Mouse (Mus musculus) 3134 (cell line): ENCODE data around the gene Id3.

Experiments used
- DNase-seq: peaks from one replicate; pipeline ENCODE4 v3.0.0-alpha.2; 2011; ENCODE audit warnings: low spot score; ENCODE audit not compliant: insufficient read length; ENCODE audit errors: extremely low read depth

The Id3 gene

DNA sequence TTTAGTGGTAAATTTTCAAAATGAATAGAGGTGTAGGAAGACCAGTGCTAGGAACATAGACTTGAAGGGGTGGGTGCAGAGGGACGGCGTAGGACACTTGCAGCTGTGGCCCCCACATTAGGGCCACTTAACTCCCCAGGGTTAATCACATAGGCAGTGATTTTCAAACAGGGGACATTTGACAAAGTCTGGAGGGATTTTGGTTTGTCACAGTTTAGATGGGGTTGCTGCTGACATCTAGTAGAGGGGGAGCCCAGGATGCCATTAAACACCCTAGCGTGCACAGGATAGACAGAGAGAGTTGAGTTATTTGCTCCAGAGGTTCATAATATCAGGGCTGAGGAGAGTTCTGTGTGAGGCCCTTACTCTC is 19.5 kb upstream of the Id3 start:
- no peak for DNase-seq

DNA sequence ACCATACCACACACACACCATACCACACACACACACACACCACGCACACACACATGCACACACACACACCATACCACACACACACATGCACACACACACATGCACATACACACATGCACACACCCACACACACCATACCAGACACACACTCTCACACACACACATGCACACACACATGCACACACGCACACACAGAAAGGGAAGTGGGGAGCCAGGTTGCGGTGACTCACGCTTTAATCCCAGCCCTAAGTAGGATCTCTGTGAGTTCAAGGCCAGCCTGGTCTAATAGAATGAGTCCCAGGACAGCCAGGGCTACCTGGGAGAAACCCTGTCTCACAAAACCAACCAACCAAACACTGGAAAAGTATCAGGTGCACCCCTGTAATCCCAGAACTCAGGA is 18.7 kb upstream of the Id3 start:
- no peak for DNase-seq

DNA sequence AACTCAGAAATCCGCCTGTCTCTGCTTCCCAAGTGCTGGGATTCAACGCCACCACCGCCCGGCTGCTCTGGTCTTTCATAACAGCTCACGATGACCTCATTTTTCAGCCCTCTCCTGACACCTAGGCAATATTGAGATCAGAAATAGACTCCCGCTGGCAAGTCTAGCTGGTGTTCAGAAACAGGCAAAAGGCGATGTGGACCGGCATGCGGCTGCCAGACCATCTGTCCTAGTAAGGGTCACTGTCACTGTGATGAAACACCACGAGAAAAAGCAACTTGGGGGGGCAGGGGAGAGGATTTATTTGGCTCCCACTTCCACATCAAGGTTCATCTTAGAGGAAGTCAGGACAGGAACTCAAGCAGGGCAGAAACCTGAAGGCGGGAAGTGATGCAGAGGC is 17.8 kb upstream of the Id3 start:
- no peak for DNase-seq

DNA sequence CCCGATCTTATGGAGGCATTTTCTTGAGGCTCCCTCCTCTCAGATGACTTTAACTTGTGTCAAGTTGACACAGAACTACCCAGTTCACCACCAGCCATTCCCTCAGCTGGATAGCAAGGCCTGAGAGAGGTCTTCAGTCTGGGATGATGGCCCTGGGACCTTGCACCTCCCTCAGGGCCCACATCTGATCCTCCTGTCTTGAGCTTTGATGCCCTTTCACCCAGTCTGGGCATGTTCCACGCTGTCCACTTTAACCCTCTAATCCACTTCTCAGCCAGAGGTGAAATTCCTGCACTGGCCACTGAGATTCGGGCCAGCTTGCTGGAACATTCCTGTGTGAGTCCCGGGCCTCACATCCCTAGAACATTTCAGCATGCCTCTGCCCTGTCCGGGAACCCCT is 17.3 kb upstream of the Id3 start:
- DNase-seq: no peak

DNA sequence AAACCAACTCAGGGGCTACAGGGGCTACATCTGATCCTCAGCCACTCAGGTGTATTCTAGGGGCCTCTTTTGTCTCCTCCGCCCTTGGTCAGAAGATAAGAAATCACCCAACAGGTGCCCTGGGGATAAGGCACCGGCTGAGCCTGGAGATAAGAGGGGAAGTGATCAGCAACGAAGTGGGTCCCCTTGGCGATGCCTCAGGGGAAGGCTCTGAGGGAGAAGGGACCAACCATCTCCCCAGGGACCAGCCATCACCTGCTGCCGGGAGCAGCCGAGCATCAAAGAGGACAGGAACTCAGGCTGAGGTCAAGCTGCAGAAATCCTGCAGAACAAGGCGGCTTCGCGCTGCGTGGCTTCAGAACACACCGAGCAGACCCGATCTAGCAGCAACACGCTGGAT is 15.6 kb upstream of the Id3 start:
- no peak for DNase-seq

DNA sequence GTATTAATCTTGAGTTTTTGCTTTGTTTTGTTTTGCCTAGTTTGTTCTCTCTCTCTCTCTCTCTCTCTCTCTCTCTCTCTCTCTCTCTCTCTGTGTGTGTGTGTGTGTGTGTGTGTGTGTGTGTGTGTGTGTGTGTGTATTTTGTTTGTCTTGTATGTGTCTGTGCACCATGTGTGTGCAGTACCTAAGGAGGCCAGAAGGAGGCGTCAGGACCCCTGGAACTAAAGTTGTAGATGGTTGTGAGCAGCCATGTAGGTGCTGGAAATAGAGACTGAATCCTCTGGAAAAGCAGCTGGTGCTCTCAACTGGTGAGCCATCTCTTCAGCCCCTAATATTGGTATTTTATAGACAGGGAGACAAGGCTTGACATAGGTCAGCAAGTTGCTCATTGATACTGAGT is 13.5 kb upstream of the Id3 start:
- DNase-seq: no peak

DNA sequence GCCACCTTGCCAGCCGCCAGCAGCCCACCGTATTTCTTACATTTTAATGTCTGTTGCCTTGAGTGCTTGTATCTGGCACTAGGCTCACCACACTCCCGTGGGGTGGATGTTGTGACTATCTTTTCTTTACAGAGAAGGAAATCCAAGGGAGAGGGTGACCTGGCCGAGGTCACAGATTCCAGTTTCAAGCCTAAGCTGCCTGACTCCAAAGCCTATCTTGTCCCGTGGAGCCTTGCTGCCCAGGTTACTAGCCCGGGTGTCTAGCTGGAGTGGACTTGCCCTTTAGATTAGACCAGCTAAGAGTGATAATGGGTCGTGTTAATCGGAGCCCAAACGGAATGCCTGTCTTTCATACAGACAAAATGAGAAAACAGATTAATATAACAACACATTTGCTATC is 9.5 kb upstream of the Id3 start:
- no peak for DNase-seq

DNA sequence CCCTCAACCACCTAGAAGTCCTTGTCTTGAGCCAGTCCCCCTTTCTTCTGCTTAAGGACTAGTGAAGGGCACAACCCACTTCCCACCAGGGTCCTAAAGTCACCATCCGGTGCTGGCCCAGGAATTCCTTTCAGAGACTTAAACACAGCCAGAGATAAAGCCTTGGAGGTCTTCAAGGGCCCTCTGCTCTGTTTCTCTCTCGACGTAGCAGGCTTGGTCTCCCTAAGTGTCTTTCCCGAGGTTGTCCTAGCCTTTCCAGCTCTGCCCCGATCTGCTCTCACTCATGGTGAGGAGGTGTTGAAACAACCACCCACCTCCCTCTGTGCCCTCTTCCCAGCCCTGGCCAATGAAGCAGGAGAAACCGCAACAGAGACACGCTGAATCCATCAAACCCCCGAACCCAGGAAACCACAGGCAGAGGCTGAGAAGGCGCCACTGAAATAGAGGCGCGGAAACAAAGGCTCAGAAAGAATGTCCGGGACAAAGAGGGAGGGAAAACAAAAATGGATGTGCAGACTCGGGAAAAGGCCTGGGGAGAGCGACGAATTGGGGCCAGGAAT is 8.8 kb upstream of the Id3 start:
- DNase-seq: peak; percentile 49

DNA sequence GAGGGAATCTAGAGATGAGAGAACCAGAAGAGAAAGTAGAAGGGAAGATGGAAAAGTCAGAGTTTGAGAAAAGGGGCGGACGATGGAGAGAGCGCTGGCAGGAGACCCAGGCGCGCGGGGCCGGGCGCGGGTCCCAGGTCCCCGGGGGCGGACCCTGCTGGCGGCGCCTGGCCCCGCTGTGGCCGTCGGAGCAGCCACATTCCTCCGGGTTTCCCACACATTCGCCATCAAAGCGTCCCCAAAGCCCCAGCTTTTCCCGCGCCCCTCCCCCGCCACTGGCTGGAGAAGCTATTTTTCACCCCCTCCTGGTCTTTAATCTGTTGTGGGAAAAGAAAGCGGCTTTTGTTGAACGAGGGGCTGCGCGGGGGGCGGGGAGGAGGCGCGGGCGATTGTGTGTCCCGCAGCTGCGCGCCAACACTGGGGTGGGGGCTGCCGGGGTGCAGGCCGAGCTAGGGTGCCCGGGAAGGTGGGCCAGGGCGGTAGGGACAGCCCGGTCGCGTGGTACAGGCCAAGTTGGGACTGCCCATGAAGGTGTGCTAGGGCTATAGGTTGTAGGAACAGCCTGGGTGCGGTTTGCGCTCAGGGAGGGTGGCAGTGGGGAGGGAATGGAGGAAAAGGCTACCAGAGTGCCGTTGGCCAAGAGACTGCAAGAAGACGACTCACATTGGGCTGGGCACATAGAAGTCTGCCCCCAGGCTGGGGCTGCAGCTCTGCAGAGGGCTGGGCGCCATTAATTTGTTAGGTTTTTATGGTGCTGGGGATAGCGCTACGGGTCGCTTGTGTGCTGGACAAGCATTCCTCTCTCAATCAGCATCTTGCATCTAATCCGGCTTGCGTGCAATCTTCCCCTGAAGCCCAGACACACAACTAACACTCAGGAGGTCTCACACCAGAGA is 8.1 kb upstream of the Id3 start:
- DNase-seq: peak; percentile 53

DNA sequence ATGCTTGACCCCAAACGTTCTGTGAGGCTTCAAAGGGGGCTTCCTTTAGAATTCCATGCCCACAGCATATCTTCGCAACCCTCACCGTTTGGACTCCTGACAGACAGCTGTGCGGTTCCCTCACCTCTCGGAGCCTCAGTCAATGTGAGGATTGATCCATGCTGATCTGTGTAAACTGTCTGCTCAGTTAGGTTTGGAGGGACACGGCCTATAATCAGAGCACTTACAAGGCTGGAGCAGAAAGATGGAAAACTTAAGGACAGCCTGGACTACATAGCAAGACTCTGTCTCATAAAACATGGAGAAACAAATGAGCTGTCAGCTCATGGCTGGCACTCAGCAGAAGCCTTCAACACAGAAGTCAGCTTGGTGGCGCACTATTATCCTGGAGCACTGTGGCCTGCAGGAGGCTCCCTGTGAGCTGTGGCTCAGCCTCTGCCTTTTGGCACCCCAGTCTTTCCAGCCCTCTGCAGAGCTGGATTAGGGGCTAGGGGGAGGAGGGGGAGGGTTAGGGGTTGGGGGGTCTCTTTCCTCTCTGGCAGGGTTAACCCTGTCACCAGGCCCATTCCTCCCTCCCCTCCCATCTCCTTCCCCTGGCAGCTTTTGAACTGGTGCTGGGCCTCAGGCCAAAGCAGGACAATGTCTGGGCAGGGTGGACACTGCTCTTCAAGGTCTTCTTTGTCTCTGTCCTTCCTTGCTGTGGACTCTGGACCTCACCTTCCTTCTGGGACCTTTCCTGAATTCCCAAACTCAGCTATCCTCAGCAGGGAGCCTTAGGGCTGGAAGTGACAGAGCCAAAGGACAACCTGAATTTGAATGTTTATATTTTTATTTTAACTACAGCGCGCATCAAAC is 7.2 kb upstream of the Id3 start:
- no peak for DNase-seq

DNA sequence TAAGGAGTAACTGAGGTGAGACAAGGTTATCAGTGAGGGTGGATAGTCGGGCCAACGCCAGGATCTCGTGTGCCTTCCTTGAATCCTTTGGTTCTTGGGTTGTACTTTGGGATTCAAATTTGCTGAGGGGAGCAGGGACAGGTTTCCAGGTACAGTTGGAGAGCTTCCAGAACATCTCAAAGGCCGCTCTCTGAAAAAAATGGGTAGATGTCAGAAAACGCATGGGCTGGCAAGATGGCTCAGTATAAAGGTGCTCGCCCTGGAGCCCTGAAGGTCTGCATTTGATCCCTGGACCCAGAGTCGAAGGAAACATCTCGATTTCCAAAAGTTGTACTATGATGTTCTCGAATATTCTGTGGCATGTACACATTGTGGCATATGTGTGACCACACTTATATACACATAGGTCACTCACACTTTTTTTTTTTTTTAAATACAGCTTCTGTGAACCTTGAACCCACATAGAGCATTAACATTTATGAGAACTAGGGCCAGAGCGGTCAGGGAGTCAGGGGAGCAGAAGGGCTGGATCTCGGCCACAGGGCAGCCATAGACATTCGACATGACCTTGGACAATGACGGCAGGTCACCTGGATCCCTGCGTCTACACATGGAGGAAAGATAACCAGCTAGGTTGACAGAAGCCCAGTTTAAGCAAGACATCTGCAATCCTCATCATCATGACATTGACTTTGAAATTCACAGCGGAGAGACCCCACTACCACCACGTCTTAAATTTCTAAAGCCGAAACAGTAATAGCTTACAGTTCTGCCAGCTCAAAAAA is 3.8 kb upstream of the Id3 start:
- DNase-seq: no peak

DNA sequence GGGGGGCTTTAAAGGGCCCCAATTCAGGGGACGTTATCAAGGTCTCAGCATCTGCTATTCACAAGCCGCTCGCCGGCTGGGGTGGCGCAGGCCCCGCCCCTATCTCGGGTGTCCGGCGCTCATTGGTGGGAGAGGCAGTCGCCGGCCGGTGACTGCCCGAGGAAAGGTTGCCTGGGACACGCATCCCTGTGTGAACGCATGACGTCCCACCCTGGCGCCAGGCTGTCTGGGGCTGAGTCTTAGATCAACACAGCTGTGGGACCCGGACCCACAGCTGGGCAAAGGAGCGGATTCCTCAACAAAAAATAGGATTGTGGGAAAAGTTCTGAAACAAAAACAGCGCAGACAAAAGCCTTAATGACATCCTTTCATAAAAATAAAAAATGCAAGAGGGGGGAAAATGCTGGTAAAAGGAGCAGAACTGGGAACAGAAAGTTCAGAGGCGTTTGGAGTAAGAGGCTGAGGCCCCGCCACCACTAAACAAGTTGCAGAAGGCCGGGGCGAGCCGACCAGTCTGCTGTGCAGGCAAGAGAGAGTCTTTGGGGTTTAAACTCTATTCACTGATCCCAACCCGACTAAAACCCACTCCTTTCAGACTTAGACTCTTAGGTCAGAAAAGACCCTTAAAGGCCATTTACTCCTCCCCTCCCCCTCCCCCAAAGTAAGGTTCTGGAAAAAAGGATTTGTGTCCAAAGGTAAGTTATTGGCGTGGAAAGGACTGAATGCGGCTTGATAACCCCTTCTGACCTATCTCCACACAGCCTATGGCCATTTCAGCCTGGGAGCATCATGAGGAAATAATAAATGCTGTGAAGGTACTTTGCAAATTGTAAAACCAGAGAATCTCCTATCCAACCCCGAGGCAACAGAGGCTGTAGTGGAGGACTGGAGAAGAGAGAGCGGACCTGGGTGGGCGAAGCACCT is 2.7 kb upstream of the Id3 start:
- peak; percentile 93 for DNase-seq

DNA sequence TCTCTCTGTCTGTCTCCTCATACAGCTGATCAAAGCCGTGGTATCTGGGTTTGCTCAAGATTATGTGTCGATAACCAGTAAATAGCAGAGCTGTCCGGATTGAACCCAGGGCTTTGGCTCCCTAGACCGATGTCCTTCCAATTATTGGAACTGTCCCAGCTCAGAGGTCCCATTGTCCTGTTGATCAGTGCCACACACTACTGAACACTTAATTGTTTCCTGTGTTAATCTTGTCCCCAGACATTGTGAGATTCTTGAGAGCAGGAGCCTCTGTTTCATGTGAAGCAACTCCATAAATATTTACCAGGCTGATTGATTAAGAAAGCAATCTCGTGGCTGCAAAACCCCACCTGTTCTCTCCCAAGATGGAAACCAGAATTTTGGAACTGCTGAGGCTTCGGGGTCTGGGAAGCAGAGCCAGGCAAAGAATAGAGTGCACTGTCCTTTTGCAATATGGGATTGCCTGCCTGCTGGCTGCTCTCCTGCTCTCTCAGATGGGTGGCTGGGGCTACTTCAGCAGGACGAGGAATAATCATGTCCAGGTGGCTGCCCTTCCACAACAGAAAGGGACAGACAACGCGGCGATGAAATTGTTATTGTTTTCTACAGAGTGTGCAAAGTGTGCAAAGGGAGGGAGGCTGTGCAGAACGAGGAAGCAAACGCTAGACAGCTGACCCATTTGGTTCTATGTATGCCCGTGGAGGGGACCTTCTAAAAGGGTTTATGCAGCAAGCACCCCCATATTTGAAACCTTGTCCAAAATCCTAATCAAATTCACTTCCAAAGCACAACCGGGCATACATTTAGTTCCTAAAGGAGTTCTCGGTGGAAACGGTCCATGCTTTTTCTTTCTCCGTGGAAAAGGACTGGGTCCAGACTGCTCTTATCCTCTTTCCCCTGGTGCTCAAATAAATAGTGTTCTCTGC is 767 bp upstream of the Id3 start:
- no peak for DNase-seq

DNA sequence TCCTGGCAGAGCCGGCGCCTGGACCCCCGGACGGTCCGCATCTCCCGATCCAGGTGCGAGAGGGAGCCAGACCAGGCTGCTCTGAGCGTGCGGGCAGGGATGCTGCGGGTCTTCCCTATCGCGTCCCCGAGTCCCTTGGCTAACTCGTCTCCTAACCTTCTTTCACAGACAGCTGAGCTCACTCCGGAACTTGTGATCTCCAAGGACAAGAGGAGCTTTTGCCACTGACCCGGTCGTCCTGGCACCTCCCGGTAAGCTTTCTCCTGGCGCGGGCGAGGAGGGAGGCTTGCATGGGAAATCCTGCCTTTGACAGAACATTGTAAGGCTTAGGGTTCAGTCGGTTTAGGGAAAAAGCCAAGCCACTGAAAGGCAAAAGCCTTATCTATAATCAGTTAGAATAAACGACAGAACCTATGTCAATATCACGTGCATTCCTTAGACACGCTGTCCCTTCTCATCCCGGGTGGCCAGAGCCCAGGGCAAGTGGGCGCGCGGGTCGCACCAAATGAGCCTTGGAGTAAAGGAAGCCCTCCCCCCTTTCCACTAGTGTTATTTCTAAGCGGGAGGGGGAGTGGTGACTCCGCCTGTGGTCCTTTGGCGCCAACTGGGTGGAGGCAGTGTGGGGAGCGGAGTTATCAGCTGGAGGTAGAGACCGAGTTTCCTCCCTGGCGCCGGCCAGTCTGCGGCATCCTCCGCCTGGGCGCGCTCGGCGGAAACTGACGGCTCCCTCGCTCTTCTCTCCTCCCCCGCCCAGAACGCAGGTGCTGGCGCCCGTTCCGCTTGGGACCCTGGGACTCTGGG is 1.0 kb downstream of the Id3 start:
- peak; percentile 83 for DNase-seq

DNA sequence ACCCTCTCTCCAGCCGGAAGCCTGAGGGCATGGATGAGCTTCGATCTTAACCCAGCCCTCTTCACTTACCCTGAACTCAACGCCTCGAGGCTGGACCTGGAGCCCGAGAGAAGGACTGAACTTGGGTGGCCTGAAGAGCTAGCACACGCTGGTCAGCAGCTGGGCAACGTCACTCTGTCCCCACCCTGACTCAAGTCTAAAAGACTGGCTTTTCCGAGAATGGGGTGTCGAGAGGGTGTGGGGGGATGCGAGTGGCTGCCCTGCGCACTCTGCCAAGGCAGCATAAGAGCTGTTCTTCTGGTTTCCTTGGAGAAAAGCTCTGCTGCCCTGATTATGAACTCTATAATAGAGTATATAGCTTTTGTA is 1.6 kb downstream of the Id3 start:
- DNase-seq: no peak

DNA sequence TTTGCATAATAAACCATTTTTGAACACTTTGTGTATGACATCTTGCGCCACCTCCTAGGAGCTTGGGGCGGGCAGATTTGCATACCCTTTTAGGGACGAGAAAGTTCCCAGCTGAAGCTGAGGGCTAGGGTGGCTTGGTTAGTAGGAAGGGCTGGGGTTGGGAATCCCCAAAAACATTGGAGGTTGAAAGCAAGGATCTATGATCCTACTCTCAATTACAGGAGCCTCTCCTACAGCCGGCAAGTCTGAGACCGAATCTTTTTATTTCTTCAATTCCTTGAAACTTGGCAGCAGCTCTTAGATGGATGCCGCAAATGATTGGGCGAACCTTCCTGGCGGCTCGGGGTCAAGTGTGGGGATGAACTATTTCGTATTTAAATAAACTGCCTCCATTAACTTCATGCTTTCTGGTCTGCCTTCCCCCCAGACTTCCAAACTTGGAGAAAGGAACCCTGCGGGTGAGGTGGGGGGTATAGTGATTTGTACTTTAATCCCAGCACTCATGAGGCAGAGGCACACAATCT is 2.1 kb downstream of the Id3 start:
- DNase-seq: no peak

DNA sequence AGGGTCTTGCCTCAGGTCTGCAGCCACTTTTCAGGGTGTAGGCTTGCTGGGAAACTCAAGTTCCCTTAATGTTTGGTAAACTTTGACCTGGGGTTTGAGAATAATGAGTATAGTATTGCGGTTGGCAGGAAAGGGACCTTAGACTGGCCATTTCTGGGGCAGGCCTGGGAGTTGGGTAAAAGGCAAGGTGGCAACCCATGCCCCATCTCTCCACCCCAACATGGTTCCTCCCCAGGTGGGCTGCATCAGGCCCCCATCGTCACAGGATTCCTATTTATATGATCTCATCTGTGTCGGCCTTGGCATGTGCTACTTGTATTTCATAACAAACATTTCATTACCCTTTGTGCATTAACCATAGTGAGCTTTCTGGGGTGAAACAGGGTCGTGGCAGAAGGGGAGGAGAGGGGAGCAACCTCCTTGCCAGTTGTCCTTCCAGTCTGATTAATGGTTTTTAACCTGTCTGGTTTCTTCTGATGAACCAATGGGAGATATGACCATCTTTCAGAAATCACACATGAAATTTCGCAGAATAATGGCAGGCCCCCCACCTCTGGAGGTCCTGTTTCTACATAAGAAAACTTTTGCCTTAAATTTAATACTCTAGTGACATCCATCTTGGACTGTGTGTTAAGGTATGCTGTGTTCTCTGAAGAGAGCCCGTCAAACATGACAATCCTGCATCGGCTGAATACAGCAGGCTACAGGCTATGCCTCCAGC is 2.9 kb downstream of the Id3 start:
- DNase-seq: peak; percentile 52
